Mouse (Mus musculus) erythroblast, embryonic 14.5 days (primary cell): ENCODE measurements around the gene Pdss2. TPM values are rescaled to one million over a fixed set of nuclear protein-coding genes. Genes with fewer than 3 reads are reported as not detected.

Experiments used
- H3K27me3 ChIP-seq: 2 replicates; pipeline ENCODE4 v1.6.1; 2012; ENCODE audit warnings: inconsistent platforms; ENCODE audit not compliant: control insufficient read depth
- H3K36me3 ChIP-seq: 2 replicates; pipeline ENCODE4 v1.6.1; 2012; ENCODE audit warnings: mild to moderate bottlenecking, inconsistent platforms; ENCODE audit not compliant: control insufficient read depth
- H3K4me1 ChIP-seq: 2 replicates; pipeline ENCODE4 v1.6.1; 2012; ENCODE audit warnings: inconsistent platforms; ENCODE audit not compliant: control insufficient read depth
- H3K4me3 ChIP-seq: replicated peaks from 2 replicates; pipeline ENCODE3; 2012; ENCODE audit warnings: moderate library complexity, mild to moderate bottlenecking, inconsistent platforms
- H3K9me3 ChIP-seq: 2 replicates; pipeline ENCODE4 v1.6.1; 2012; ENCODE audit warnings: low read length, inconsistent platforms, mixed read lengths; ENCODE audit not compliant: control insufficient read depth
- GATA1 ChIP-seq: IDR thresholded peaks from 2 replicates; pipeline ENCODE4 v1.6.1; 2012; ENCODE audit warnings: low read length, inconsistent platforms, mixed read lengths
- TAL1 ChIP-seq: IDR thresholded peaks from 3 replicates; pipeline ENCODE4 v1.6.1; 2012; ENCODE audit warnings: low read length, inconsistent platforms, mixed read lengths
- polyA plus RNA-seq: library from polyadenylated mRNA; stranded (reverse); fragments of >175 nt; gene quantifications from 2 replicates; pipeline ENCODE4 v1.2.3, GENCODE M21; 2012

Pdss2 gene
- polyA plus RNA-seq, 1 experiment = 0.46 TPM

DNA sequence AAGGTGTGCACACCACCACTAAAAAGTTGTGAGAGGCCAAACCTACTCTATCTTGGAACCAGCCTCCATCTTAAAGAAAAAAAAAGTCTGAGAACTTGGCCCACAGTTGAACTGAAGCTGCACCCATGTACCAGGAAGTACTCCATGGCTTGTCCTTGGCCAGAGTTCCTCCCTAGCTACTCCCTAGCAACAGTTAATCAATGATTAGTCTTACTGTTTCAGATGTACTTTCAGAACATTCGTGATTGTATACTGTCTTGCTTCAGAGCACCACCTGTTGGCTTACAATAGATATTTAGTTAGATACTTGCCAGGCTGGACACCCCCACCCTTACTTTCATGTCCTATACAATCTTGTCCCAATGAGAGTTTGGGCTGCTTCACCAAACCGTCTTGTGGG is 50.0 kb downstream of the Pdss2 start:
- no peaks in the 10 kb centered on the region for H3K27me3 ChIP-seq
- TF ChIP-seq GATA1 (no peak), TAL1 (no peak)
- no peaks in the 10 kb centered on the region for H3K36me3 ChIP-seq
- H3K4me3 ChIP-seq = no peak overlapping the region
- no peaks in the 10 kb centered on the region for H3K4me1 ChIP-seq
- H3K9me3 ChIP-seq = no peaks in the 10 kb centered on the region

DNA sequence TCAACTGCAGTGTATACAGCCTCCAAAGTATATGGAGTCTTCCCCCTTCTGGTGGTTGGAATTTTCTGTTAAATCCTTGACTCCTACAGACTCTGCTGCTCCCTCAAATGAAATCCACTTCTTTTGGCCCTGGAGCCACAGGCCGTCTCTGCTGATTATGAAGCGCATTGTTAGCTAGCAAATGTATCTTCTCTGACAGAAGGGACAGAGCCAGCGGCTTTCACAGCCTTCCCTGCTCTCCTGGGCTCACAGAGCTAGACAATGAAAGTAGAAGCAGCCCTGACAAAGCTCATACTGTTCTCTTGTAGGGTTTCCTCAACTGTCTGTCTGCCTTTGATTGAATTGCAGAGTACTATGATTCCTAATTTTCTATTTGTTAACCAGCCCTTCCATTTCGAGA is 51.1 kb downstream of the Pdss2 start:
- TF ChIP-seq TAL1 (no peak), GATA1 (no peak)
- Histone ChIP-seq H3K4me3 (no peak overlapping the region), H3K9me3 (no peaks in the 10 kb centered on the region), H3K27me3 (no peaks in the 10 kb centered on the region), H3K4me1 (peaks cover 2% of the 10 kb centered on the region; the same call in 1 of the 2 replicates), H3K36me3 (no peaks in the 10 kb centered on the region)

DNA sequence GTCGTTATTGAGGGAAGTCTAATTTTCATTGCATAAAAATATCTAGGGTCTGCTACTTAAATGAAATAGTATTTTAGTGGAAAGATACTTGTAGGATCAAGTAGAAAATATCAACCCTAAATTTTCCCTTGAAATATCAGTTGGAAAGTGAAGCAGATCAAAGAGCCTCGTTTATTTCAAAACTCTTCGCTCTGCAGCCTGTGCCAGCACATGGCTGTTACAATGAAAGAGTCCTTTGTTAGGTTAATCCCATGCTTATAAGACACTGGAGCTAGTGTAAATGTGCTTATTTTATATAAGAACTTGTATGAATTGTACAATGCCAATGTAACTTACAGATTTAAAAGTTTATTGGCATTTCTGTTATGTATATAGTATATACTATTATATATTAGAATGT is 51.8 kb downstream of the Pdss2 start:
- Histone ChIP-seq H3K27me3 (no peaks in the 10 kb centered on the region), H3K36me3 (no peaks in the 10 kb centered on the region), H3K4me3 (no peak overlapping the region), H3K4me1 (peaks cover 4% of the 10 kb centered on the region), H3K9me3 (no peaks in the 10 kb centered on the region)
- TF ChIP-seq TAL1 (no peak), GATA1 (no peak)

DNA sequence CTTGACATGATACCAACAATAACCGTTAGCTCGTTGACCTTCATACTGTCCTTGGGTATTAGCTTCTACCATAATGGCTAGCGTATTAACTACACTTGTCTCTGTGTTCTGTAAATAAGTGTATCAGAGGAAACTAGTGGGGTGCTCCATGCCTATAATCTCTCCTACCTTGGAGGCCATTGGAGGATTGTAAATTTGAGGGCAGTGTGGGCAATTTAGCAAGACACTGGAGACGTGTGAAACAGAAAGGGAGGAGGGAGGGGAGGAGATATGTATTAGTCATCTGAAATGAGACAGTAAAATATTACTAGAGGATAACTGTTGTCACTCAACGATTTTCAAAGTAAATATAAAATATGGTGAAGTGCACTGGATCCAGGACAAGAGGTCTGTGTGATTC is 54.2 kb downstream of the Pdss2 start:
- Histone ChIP-seq H3K27me3 (no peaks in the 10 kb centered on the region), H3K4me3 (no peak overlapping the region), H3K9me3 (no peaks in the 10 kb centered on the region), H3K36me3 (no peaks in the 10 kb centered on the region), H3K4me1 (peaks cover 4% of the 10 kb centered on the region)
- TF ChIP-seq TAL1 (no peak), GATA1 (no peak)

DNA sequence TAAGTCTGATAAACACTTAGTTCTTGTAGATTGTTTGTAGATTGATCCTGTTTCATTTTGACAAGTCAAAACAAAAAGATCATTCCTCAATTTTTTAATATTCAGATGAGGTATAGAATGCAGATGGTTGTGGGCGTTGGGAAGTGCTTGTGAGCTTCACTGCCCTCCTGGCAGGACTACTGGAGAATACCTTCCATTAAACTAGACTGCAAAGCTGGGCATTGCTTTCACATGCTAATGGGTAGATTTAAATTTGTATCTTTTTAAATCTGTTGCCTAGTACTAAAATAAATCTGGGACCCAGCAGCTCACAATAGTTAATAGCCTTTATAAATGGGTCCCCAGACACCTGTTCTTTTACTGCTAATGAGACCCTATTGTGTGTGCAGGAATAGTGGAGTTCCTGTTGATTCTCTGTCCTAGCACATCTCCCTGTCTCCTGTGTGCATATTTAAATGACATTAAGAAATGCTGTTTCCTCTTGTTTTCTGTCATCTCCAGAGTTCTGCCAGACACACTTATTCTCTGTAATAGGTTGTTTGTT is 54.9 kb downstream of the Pdss2 start:
- no peak overlapping the region for H3K4me3 ChIP-seq
- no peaks in the 10 kb centered on the region for H3K27me3 ChIP-seq
- 0 out of 2 replicates have a peak, but pooled peaks cover 2% of the 10 kb centered on the region for H3K36me3 ChIP-seq
- H3K9me3 ChIP-seq = no peaks in the 10 kb centered on the region
- TF ChIP-seq GATA1 (no peak), TAL1 (no peak)
- H3K4me1 ChIP-seq = peaks cover 4% of the 10 kb centered on the region

DNA sequence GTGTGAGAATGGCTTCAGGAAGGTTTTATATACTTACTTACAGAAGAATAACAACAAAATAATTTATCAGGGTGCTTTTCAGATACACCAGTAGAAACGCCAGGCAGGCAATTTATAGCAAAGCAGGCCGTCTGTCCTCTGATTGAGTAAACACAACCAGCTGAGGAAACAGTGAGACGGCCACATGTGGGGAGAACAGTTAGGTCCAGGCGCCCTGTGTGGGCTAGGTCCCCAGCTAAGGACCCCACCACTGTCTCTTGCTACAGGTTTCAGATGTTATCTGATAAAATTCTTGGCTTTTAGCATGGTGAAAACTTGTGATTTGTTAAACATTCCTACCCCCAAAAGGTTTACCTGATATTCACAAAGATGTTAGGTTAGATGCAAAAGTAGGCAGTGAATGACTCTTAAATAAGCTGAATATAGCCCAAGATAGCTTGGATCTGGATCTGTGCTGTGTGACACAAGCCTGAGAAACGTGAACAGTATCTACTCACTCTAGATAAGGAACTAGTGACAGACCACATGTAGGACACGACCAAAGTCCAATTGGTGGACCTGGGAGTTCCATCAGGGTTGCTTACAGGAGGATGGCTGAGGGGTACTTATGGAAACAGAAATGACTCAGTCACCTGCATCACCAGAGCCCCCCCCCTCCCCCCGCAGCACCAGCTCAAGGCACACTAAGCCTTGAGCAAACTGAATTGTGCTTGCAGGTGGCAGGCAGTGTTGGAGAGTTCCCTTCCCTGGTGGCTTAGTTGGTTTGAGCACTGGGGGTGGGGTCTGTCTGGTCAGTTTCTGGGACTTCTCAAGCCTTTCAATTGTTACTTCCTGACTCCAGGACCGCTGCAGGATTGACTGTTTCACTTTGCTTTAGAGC is 56.2 kb downstream of the Pdss2 start:
- TF ChIP-seq GATA1 = no peak
- no peak for TF ChIP-seq TAL1
- Histone ChIP-seq H3K36me3 (0 out of 2 replicates have a peak, but pooled peaks cover 2% of the 10 kb centered on the region), H3K27me3 (no peaks in the 10 kb centered on the region), H3K4me1 (peaks cover 4% of the 10 kb centered on the region), H3K9me3 (no peaks in the 10 kb centered on the region), H3K4me3 (no peak overlapping the region)

DNA sequence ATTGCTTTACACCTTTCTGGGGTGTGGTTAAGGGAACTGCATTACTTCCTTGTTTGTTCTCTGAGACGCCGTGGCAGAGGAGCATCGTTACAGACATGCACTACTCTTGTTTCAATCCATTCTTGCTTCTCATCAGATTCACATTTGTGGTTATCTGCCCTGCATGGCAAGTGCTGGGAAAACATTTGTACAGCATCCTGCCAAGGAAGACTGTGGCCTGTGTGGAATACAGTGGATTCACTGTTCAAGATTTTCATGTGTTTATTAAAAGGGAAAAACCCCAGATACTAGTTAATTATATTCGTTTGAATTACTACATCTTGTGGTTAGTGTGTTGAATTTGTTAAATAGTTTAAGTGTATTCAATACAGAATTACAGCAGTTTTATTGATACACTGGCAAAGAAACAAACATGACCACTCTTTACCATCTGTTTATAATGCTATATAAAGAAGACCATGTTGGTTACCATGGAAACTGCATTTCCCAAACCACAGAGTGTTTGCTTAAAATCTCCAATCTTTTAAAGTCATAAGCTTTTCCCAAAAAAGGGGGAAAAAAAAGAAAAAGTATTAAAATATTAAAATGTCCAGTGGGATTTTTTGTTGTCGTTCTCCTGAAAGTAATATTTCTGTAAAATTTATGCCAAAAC is 58.5 kb downstream of the Pdss2 start:
- no peak overlapping the region for H3K4me3 ChIP-seq
- no peaks in the 10 kb centered on the region for H3K27me3 ChIP-seq
- no peak for TF ChIP-seq GATA1
- TF ChIP-seq TAL1 = no peak
- peaks cover 8% of the 10 kb centered on the region for H3K4me1 ChIP-seq
- H3K36me3 ChIP-seq = 0 out of 2 replicates have a peak, but pooled peaks cover 2% of the 10 kb centered on the region
- no peaks in the 10 kb centered on the region for H3K9me3 ChIP-seq

DNA sequence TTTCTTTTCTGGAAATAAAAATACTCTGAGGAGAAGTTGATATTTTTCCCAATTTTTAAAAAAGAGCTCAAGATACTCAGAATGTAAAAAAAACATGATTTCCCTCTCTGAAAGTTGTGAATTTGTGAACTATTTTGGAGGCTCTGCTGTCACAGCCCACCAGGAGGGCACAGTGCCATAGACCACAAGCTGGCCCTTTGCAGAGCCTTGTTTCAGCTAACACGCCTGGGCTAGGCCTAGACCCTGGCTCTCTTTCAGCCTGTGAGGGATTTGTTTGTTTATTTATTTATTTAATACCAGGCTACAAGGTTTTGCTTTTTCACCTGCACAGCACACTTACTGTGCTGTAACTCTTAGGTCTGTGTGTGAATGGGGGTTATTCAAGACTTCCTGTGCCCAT is 64.3 kb downstream of the Pdss2 start:
- TF ChIP-seq GATA1 = no peak
- TF ChIP-seq TAL1 = no peak
- Histone ChIP-seq H3K4me3 (no peak overlapping the region), H3K4me1 (peaks cover 23% of the 10 kb centered on the region), H3K36me3 (0 out of 2 replicates have a peak, but pooled peaks cover 2% of the 10 kb centered on the region), H3K9me3 (no peaks in the 10 kb centered on the region), H3K27me3 (no peaks in the 10 kb centered on the region)

DNA sequence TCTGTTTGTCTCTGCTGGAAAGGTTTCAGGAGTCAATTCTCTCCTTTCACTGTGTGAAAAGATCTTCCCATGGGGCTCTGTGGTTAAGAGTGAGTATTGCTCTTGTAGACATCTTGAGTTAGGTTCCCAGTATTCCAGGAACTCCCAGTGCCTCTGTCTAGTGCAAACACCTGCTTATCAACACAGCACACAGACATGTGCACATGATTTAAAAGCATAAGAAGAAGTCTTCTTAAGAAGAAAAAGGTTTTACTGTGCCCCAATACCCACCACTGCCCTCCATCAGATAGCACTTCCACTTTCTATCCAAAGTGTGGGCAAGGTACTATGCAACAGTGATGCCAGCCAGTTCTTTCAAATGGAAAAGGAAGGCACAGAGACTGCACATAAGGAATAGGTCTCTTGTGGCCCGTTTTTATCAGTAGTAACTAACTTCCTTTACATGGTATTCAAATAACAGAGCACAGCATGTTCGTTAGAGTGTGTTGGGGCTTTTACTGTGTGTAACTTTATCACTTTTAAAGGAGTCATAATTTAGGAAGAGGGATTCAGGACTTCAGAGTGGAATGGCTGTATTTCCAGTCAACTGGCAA is 69.4 kb downstream of the Pdss2 start:
- Histone ChIP-seq H3K36me3 (0 out of 2 replicates have a peak, but pooled peaks cover 2% of the 10 kb centered on the region), H3K4me3 (no peak overlapping the region), H3K27me3 (no peaks in the 10 kb centered on the region), H3K4me1 (peaks cover 54% of the 10 kb centered on the region), H3K9me3 (no peaks in the 10 kb centered on the region)
- TF ChIP-seq TAL1 = peak; percentile 36; the same call in 1 of the 3 replicates
- peak; percentile 52; the same call in 1 of the 2 replicates for TF ChIP-seq GATA1
